Mouse (Mus musculus) CH12.LX (cell line): Measurements from ENCODE around the gene Hes5. TPM values are rescaled to one million over a fixed set of nuclear protein-coding genes. Genes with fewer than 3 reads are reported as not detected.

Experiments used
- DNase-seq: peaks from one replicate; pipeline ENCODE4 v3.0.0-alpha.2; 2013; ENCODE audit errors: extremely low read depth
- H3K27ac ChIP-seq: 2 replicates; pipeline ENCODE4 v1.5.1; 2012; ENCODE audit warnings: low read depth, mild to moderate bottlenecking, control low read depth, moderate library complexity; ENCODE audit not compliant: insufficient read depth
- H3K27me3 ChIP-seq: replicated peaks from 2 replicates; pipeline ENCODE3; 2012; ENCODE audit warnings: inconsistent platforms
- H3K36me3 ChIP-seq, 2 experiments: replicated peaks in 1 of 2; 2 replicates each; pipeline versions ENCODE3 to v1.6.1; 2012; ENCODE audit warnings: inconsistent platforms in 1 of 2, low read length in 1 of 2, mild to moderate bottlenecking in 1 of 2, mixed read lengths in 1 of 2, moderate library complexity in 1 of 2; ENCODE audit not compliant: control insufficient read depth in 1 of 2, insufficient read depth in 1 of 2
- H3K4me1 ChIP-seq, 2 experiments: 2 replicates each; pipeline ENCODE4 v1.6.1; 2012; ENCODE audit warnings: inconsistent platforms in 1 of 2, moderate library complexity in 1 of 2; ENCODE audit not compliant: insufficient read depth in 2 of 2, control insufficient read depth in 1 of 2
- H3K4me2 ChIP-seq: 2 replicates; pipeline ENCODE4 v1.6.1; 2012; ENCODE audit warnings: low read depth, mild to moderate bottlenecking, control low read depth; ENCODE audit not compliant: poor library complexity, insufficient read depth, severe bottlenecking
- H3K4me3 ChIP-seq, 3 experiments: fragments of 150-350 bp in 1 of 3; sonication (generic) in 1 of 3; replicated peaks in 1 of 3; 2 replicates each; pipeline versions ENCODE3 to v1.5.1; 2011 to 2012; ENCODE audit warnings: low read depth in 2 of 3, low read length in 2 of 3, mild to moderate bottlenecking in 2 of 3, moderate library complexity in 2 of 3, control low read depth in 1 of 3, improper control_type of control experiment in 1 of 3, inconsistent platforms in 1 of 3, mixed read lengths in 1 of 3; ENCODE audit not compliant: poor library complexity in 1 of 3
- H3K79me2 ChIP-seq: replicated peaks from 2 replicates; pipeline ENCODE4 v1.6.1; 2012; ENCODE audit warnings: mild to moderate bottlenecking, moderate library complexity; ENCODE audit not compliant: control insufficient read depth, poor library complexity, insufficient read depth, severe bottlenecking; ENCODE audit errors: extremely low read depth
- H3K9ac ChIP-seq: 2 replicates; pipeline ENCODE4 v1.6.1; 2012; ENCODE audit warnings: low read depth, mild to moderate bottlenecking, control low read depth, moderate library complexity; ENCODE audit not compliant: insufficient read depth
- H3K9me3 ChIP-seq: replicated peaks from 2 replicates; pipeline ENCODE3; 2012; ENCODE audit warnings: low read length, inconsistent platforms, mixed read lengths
- BHLHE40 ChIP-seq: IDR thresholded peaks from 2 replicates; pipeline ENCODE4 v1.6.1; 2011; ENCODE audit warnings: mild to moderate bottlenecking, low read depth, low read length, improper control_type of control experiment
- CHD1 ChIP-seq: IDR thresholded peaks from 2 replicates; pipeline ENCODE4 v1.6.1; 2012; ENCODE audit warnings: low read depth, low read length, improper control_type of control experiment, inconsistent platforms
- CHD2 ChIP-seq: IDR thresholded peaks from 2 replicates; pipeline ENCODE4 v1.6.1; 2011; ENCODE audit warnings: low read length, improper control_type of control experiment
- E2F4 ChIP-seq: IDR thresholded peaks from 2 replicates; pipeline ENCODE4 v1.6.1; 2011; ENCODE audit warnings: low read depth, low read length, improper control_type of control experiment; ENCODE audit not compliant: insufficient replicate concordance
- IRF4 ChIP-seq: IDR thresholded peaks from 2 replicates; pipeline ENCODE4 v1.6.1; 2014; ENCODE audit warnings: low read depth, mild to moderate bottlenecking, inconsistent platforms, low read length, improper control_type of control experiment
- JUN ChIP-seq: IDR thresholded peaks from 2 replicates; pipeline ENCODE4 v1.6.1; 2011; ENCODE audit warnings: low read depth, mild to moderate bottlenecking, low read length, improper control_type of control experiment, moderate library complexity; ENCODE audit not compliant: insufficient read depth
- MAFK ChIP-seq: IDR thresholded peaks from 2 replicates; pipeline ENCODE4 v1.6.1; 2011; ENCODE audit warnings: low read length, improper control_type of control experiment; ENCODE audit not compliant: insufficient replicate concordance
- MEF2A ChIP-seq: IDR thresholded peaks from 2 replicates; pipeline ENCODE4 v1.6.1; 2014; ENCODE audit warnings: low read depth, mild to moderate bottlenecking, inconsistent platforms, low read length, improper control_type of control experiment, borderline replicate concordance
- MXI1 ChIP-seq: IDR thresholded peaks from 2 replicates; pipeline ENCODE4 v1.6.1; 2011; ENCODE audit warnings: mild to moderate bottlenecking, low read depth, low read length, improper control_type of control experiment
- MYC ChIP-seq: IDR thresholded peaks from 2 replicates; pipeline ENCODE4 v1.6.1; 2011; ENCODE audit warnings: low read depth, mild to moderate bottlenecking, improper control_type of control experiment, low read length
- NELFE ChIP-seq: IDR thresholded peaks from 2 replicates; pipeline ENCODE4 v1.6.1; 2011; ENCODE audit warnings: low read depth, low read length, improper control_type of control experiment
- NRF1 ChIP-seq: IDR thresholded peaks from 2 replicates; pipeline ENCODE4 v1.6.1; 2014; ENCODE audit warnings: low read depth, mild to moderate bottlenecking, inconsistent platforms, low read length, improper control_type of control experiment, moderate library complexity
- POLR2A ChIP-seq: IDR thresholded peaks from 2 replicates; pipeline ENCODE4 v1.6.1; 2011; ENCODE audit warnings: low read depth, mild to moderate bottlenecking, improper control_type of control experiment, low read length
- POLR2AphosphoS2 ChIP-seq: IDR thresholded peaks from 2 replicates; pipeline ENCODE4 v1.6.1; 2011; ENCODE audit warnings: low read depth, low read length, improper control_type of control experiment
- RAD21 ChIP-seq: IDR thresholded peaks from 2 replicates; pipeline ENCODE4 v1.6.1; 2011; ENCODE audit warnings: low read depth, mild to moderate bottlenecking, low read length, improper control_type of control experiment, moderate library complexity
- RCOR1 ChIP-seq: conservative IDR thresholded peaks from 2 replicates; pipeline ENCODE4 v1.6.1; 2012; ENCODE audit warnings: low read depth, mild to moderate bottlenecking, inconsistent platforms, low read length, improper control_type of control experiment
- SIN3A ChIP-seq: IDR thresholded peaks from 2 replicates; pipeline ENCODE4 v1.6.1; 2012; ENCODE audit warnings: low read length, improper control_type of control experiment, inconsistent platforms
- TBP ChIP-seq: conservative IDR thresholded peaks from 2 replicates; pipeline ENCODE4 v1.6.1; 2011; ENCODE audit warnings: low read depth, low read length, improper control_type of control experiment
- TCF12 ChIP-seq: IDR thresholded peaks from 2 replicates; pipeline ENCODE4 v1.6.1; 2014; ENCODE audit warnings: low read depth, mild to moderate bottlenecking, inconsistent platforms, low read length, improper control_type of control experiment
- UBTF ChIP-seq: IDR thresholded peaks from 2 replicates; pipeline ENCODE4 v1.6.1; 2012; ENCODE audit warnings: low read depth, mild to moderate bottlenecking, inconsistent platforms, low read length, improper control_type of control experiment, moderate library complexity
- USF1 ChIP-seq: IDR thresholded peaks from 2 replicates; pipeline ENCODE4 v1.6.1; 2014; ENCODE audit warnings: low read depth, mild to moderate bottlenecking, inconsistent platforms, low read length, improper control_type of control experiment
- USF2 ChIP-seq: conservative IDR thresholded peaks from 2 replicates; pipeline ENCODE4 v1.6.1; 2011; ENCODE audit warnings: low read depth, low read length, improper control_type of control experiment
- ZNF384 ChIP-seq: IDR thresholded peaks from 2 replicates; pipeline ENCODE4 v1.6.1; 2012; ENCODE audit warnings: low read depth, low read length, improper control_type of control experiment, inconsistent platforms
- dilution Hi-C: fragments of 300-500 bp; cut with MboI; formaldehyde crosslinking; loops from 2 replicates; pipeline ENCODE4 v1.14.3; 2020; ENCODE audit warnings: low sequenced_read_pairs; ENCODE audit not compliant: extremely low pct_unique_long_range_greater_than_20kb, extremely low pct_ligation_motif_present
- in situ Hi-C: fragments of 300-500 bp; cut with MboI; formaldehyde crosslinking; loops from 3 replicates; pipeline ENCODE4 v1.14.3; 2019; ENCODE audit warnings: low sequenced_read_pairs, low pct_ligation_motif_present, low pct_unique_long_range_greater_than_20kb, mixed read lengths
- polyA plus RNA-seq: library from polyadenylated mRNA; unstranded; fragments of >175 nt; gene quantifications from 2 replicates; pipeline ENCODE4 v1.2.1, GENCODE M21; 2012; ENCODE audit warnings: low read depth; ENCODE audit not compliant: insufficient read length
- total RNA-seq, 2 experiments: library from RNA; depleted of rRNA; stranded (reverse); fragments of 300-350 nt in 1 of 2; fragments of >200 nt in 1 of 2; gene quantifications; 2 replicates each; pipeline ENCODE4 v1.2.3; 2012 to 2014

The Hes5 gene
- total and polyA plus RNA-seq, 3 experiments = 1.7 to 6.8 (median 2.1) TPM

DNA sequence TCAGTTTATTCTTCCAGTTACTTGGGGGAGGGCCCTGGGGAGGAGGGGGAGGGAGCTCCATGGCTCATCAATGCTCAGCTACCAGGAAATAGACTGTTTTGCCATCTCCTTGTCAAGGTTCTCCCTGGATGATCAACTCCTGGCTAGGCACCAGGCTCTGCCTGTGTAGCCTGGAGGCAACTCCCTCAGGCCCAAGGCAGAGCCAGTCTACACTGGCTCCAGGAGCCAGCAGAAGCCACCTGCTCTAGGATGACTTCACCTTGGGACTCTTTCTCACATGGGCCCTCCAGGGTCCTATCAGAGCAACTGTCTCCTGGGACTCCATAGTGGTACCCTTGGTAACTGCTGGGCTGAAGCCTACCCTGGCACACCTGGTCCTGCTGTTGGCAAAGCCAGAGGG, 47.4 kb downstream of the Hes5 start:
- no peak overlapping the region for H3K4me3 ChIP-seq
- H3K27ac ChIP-seq = no peak overlapping the region
- H3K79me2 ChIP-seq = no peaks in the 10 kb centered on the region
- peaks cover 4 to 8% of the 10 kb centered on the region in 2 experiments for H3K4me1 ChIP-seq
- H3K9ac ChIP-seq = no peak overlapping the region
- no peaks in the 10 kb centered on the region for H3K9me3 ChIP-seq
- no peak for DNase-seq
- in situ Hi-C loops = no loop called here
- TF ChIP-seq MAFK (no peak), BHLHE40 (no peak), JUN (no peak), POLR2AphosphoS2 (no peak), ZNF384 (no peak), RCOR1 (no peak), CHD1 (no peak), MEF2A (no peak), TCF12 (no peak), E2F4 (no peak), IRF4 (no peak), SIN3A (no peak), USF2 (no peak), UBTF (no peak), TBP (no peak), NRF1 (no peak), CHD2 (no peak), MXI1 (no peak), USF1 (no peak), RAD21 (no peak)
- TF ChIP-seq, all 38 proteins: peak for 0
- H3K4me2 ChIP-seq = no peak overlapping the region
- H3K27me3 ChIP-seq = peaks cover 95% of the 10 kb centered on the region
- H3K36me3 ChIP-seq = no peaks in the 10 kb centered on the region
- dilution Hi-C loops = no loop called here

DNA sequence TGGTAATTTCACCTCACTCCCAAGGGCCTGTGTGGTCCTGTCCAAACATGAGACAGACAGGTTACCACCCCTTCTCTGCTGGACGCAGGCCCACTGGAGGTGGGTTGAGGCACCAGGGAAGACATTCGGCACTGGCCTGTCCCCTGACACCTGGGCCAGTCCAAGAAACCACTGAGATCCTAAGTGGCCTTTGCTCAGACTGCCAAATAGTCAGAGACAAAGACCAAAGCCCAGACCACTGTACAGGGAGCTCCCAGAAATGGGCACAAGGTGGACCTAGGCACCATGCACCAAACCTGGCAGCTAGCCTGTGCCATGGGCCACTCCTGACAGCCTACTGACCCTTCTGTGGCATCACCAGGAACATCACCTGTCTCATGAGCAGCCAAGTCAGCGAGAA, 48.5 kb downstream of the Hes5 start:
- Histone ChIP-seq H3K9ac (no peak overlapping the region), H3K4me2 (no peak overlapping the region), H3K79me2 (no peaks in the 10 kb centered on the region), H3K27me3 (peaks cover 95% of the 10 kb centered on the region), H3K9me3 (no peaks in the 10 kb centered on the region), H3K4me3 (no peak overlapping the region), H3K27ac (no peak overlapping the region), H3K36me3 (no peaks in the 10 kb centered on the region), H3K4me1 (peaks cover 4 to 8% of the 10 kb centered on the region in 2 experiments)
- dilution Hi-C loops (no loop called here), in situ Hi-C loops (no loop called here)
- TF ChIP-seq NELFE (no peak), MYC (no peak), POLR2A (no peak), USF1 (no peak)
- DNase-seq = no peak
